Mouse (Mus musculus): ENCODE measurements around the gene Megf6.

Megf6 gene

DNA sequence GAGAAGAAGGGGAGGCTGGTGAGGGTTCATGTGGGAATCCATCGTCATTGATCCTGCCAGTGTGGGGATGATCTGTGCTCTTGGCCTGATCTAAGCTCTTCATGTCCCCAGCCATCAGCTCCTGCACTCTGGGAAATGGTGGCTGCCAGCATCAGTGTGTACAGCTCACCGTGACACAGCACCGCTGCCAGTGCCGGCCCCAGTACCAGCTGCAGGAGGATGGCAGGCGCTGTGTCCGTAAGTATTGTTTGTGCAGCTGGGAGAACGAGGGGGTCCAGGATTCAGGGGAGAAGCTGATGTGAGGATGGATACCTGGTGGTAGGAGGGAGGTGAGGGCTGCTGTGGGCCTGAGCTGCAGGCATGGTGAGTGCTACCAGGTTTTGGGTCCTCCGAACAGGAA lies 78.8 kb downstream of the Megf6 start:
- DNase-seq (ENCODE audit: low read depth, low spot score): no peak

DNA sequence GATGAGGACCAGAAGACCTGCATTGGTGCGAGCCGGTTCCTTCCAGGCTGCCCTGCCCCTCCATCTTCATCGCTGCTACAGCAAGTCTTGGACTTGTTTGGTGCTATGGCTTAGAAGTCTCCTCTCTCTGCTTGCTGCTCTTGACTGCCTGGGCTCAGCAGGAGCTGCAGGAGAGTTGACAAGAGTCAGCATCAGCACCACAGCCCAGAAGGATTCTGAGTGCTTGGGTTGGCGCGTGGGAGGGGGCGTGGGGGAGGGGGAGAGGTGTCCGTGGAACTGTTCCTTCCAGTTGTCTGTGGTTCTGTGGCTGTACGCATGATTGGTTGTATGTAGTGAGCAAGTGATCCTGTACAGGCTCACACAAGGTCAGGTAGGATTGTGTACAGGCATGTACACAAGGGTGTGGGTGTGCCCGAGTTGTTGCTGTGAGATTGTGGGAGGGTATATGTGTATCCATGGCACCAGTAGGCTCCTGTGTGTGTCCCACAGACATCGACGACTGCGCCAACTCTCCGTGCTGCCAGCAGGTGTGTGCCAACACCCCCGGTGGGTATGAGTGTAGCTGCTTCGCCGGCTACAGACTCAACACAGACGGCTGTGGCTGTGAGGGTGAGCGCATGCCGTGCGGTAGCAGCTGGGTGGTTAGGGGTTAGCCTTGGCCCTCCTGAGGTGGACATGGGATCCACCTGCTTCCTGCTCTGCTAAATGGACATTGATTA lies 82.2 kb downstream of the Megf6 start:
- DNase-seq (ENCODE audit: low read depth, low spot score): no peak

DNA sequence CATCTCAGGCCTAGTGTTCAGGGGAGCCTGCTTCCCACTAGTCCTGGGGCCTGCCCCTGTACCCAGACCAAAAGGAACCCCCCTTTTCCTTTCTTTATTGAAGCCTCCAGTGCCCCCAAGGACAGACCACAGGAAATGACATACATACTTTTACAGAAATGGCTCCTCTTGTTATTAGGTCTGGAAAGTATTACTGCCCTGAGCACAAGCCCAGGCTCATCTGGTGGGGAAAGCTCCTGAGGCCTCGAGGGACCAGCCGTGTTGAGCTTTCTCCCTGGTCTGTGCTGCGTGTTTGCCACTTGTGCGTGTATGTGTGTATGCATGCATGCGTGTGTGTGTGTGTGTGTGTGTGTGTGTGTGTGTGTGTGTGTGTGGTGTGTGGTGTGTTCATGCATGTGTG lies 90.2 kb downstream of the Megf6 start:
- no peak for DNase-seq (ENCODE audit: low read depth, low spot score)

DNA sequence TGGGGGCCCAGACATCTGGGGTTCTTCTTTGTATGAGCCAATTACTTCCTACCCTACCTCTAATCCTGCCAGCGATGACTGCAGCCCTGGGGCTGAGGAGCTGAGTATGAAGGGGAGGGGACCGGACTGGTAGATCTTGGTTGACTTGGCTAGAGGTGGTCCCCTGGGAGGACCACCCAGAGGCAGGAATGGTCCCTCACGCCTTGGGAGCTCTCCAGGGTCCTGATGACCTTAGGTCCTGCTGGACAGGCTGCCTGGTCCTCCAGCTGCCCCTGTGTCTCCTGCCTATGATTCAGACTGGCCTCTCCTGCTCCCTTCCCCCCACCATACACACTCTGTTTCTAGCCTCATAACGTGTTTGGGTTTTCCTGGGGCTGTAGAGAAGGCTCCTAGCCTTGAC lies 91.5 kb downstream of the Megf6 start:
- no peak for DNase-seq (ENCODE audit: low read depth, low spot score)

DNA sequence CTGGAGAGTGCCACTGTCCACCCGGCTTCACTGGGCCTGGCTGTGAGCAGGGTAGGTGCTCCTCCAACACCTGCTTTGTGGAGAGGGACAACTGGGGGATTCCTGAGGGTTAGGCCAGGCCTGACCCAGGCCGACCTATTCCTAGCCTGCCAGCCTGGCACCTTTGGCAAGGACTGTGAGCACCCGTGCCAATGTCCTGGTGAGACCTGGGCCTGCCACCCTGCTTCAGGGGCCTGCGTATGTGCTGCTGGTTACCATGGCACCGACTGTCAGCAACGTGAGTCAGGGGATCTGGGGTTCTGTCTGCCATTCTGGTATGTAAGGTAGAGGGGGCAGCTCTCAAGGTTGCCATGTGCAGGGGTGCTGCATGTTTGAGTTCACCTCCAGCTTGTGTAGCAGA lies 97.0 kb downstream of the Megf6 start:
- no peak for DNase-seq (ENCODE audit: low read depth, low spot score)

DNA sequence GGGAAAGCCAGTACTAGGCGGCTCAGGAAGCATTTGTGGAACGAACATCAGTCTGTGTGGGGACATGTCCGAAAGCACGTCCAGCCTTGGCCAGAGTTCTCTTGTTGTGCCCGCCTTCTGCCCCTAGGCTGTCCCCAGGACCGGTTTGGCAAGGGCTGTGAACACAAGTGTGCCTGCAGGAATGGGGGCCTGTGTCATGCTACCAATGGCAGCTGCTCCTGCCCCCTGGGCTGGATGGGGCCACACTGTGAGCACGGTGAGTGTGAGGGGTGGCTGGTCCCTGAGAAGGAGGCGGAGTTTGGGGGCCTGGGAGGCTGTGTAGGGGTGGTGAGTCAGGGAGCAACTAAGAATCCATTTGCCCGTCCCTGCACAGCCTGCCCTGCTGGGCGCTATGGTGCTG lies 99.0 kb downstream of the Megf6 start:
- no peak for DNase-seq (ENCODE audit: low read depth, low spot score)

DNA sequence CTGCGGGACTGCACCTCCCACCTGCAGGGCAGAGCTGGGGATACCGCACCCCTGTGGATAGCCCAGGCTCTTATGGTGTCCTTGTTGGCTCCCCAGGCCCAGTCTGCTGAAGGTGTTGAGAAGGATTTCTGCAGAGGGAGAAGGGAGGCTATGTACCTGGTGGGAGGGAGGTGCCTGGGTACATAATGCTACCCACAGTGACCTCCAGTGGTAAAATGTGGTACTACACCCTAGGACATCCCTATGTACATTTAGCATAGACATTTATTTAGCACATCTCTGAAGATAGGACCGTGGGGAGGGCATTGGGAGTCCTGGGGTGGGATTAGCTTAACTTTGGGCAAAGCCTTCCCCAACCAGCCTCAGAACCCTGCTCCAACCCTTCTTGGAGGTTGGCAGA lies 102.5 kb downstream of the Megf6 start:
- no peak for DNase-seq (ENCODE audit: low read depth, low spot score)

DNA sequence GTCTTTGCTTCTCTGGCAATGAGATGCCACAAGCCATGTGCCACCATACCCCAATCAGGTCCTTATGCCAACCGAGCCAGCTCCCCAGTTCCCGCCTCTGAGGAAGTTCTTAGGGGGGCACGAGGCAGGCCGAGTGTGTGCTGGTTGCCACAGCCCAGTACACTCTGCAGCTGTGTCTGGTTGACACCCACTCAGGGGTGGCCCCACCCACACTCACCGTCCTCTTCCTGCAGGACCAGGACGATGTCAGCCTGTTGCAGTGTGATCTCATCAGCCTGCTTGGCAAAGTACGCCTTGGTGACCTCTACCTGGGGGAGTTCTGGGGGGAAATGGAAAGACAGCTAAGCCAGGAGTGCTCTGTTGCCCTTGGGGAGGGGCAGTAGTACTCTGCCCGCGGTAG lies 109.0 kb downstream of the Megf6 start:
- DNase-seq (ENCODE audit: low read depth, low spot score): no peak

DNA sequence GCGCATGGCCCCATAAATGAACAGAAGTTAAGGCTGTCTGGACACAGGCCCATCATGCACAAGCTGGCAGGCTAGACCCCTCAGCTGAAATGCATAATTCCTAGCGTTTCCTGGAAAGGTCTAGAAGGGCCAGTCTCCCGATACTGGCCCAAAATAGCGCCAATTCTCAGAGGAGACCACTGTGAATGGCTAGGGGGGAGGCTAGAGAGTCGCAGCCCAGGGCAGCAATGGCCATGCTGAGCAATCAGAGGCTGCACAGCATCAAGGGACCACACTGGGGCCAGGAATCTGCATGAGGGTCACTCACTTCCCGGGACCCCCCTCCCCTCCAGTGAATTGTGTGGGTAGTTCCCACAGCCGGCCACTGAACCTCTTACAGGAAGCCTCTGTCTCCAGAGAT lies 113.1 kb downstream of the Megf6 start:
- DNase-seq (ENCODE audit: low read depth, low spot score): no peak

DNA sequence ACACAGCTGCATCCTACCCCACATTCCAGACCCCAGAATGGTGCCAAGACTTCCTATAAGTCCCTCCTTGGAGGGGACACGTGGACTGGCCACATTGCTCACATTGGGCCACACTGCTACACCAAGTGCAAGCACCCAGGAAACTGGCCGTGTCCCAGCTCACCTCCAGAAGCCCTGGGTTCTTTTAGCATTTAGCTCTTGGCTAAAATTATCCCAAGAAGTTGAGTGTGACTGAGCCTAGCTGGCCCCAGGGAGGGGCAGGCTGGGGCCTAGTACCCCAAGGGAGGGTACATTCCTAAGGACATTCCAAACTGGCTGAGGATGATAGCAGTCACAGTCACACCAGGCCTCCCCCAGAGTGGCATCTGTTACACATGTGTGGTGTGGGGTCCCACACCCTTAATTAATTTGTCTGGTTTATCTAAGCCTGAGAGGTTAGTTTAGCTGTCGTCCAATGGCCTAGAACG lies 123.2 kb downstream of the Megf6 start:
- DNase-seq (ENCODE audit: low read depth, low spot score): no peak

DNA sequence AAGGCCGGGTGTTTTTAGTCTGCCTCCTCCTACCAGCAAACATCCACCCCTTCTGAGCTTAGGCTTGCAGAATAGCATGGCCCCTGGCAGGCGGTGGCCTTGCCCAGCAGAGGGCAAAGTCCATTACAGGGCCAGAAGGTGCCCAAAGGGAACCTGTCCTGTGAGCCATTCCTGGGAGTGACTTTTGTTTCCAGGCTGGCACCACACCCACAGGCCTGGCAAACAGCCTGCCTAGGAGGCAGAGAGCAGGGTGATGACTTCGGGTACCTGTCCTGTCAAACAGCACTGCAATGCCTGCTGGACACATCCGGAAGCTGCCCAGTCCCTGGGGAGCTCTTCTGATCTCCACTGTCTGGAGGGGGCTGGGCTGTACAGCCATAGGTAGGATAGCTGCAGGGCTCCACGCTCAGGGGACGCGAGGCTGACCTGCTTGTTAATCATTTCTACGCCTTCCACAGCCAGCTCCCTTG lies 123.8 kb downstream of the Megf6 start:
- DNase-seq (ENCODE audit: low read depth, low spot score): no peak

DNA sequence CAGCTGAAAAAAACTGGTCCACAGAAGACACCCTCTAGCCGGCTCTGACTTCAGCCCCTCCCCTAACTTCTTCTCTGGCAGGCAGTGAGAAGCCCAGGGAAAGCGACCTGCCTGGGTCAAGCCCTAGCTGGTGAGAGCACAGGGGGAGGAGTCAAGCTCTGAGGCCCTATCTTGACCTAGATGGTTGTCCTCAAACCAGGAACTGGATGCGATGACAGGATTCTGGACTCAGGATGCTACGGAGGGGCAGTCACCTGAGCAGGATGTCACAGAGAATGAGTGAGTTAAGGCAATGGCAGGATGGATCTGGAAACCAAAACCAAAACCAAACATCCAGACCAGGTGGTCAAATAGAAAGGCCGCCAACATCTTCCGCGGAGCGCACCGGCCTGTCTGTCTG lies 127.2 kb downstream of the Megf6 start:
- DNase-seq (ENCODE audit: low read depth, low spot score): no peak

DNA sequence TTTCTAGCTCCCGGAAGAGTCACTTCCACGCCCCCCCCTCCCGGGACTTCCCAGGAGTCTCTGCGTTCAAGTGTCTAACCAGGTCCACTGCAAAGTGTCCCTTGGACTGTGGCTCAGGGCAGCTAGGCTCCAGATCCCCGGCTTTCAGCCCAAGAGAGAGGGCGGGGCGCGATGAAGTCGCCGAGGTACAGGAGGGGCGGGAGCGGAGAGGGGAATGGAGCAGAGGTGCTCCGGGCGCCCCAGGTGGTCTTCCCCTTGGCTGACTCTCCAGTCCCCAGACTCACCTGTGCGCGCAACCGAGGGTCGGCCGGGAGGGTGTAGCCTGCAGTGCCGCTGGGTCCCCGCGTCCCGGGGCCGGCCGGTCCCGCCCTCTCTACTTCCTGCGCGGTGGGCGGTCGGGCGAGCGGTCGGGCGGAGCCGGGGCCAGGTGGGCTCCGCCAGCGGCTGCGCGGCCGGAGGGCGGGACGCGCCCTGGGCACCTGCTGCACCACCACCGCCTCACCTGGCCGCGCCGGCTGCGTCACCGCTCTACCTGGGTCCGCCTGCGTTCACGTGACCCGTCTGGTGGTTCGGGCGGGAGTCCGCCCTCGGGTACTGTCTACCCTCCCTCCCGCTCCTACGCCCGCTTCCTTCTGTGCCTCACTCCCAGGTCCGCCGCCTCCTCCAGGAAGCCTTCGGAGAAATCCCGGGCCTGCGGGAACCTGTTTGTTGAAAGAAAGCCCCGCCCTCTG lies 129.2 kb downstream of the Megf6 start:
- no peak for DNase-seq (ENCODE audit: low read depth, low spot score)

DNA sequence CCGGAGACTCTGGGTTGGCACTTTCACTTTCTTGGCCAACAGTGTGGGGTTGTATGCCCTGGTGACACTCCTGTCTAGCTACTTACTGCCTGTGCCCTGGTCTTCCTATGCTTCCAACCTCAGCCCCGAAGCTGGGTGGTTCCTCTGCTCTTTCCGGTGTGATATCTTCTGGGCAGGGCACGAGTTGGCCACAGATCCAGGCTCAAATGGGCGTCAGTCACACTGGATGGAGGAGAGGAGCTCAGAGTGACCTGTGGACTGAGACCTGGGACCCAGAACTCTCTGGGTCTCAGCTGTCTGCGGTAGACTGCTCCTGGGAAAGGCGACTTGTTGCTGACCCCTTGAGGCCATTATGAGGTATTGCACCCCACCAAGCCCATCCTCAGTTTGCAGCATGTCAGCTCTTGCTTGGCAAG lies 130.9 kb downstream of the Megf6 start, which contains the start of gene Arhgef16:
Gene Arhgef16, minus strand, starts transcription at position 211 of the 416 bp plus-strand sequence.
- peak; percentile 8 for DNase-seq (ENCODE audit: low read depth, low spot score)

DNA sequence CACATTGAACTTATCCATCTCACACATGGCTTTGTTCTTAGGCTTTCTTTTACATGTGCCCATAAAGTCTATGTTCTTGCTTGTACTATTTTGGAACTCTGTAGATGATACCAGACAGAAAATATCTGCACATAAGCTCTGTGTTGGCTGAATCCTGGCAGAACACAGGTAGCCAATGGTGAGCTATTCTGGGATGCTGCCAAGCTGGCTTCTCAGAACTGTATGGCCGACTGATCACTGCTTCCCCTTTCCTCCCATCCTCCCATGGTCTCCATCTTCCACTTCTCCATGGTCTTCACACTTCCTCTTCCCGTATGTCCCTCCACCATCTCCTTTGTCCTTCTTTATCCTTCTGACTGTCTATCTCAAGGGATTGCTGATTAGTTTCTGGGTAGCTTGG lies 138.6 kb downstream of the Megf6 start:
- DNase-seq (ENCODE audit: low read depth, low spot score): no peak

DNA sequence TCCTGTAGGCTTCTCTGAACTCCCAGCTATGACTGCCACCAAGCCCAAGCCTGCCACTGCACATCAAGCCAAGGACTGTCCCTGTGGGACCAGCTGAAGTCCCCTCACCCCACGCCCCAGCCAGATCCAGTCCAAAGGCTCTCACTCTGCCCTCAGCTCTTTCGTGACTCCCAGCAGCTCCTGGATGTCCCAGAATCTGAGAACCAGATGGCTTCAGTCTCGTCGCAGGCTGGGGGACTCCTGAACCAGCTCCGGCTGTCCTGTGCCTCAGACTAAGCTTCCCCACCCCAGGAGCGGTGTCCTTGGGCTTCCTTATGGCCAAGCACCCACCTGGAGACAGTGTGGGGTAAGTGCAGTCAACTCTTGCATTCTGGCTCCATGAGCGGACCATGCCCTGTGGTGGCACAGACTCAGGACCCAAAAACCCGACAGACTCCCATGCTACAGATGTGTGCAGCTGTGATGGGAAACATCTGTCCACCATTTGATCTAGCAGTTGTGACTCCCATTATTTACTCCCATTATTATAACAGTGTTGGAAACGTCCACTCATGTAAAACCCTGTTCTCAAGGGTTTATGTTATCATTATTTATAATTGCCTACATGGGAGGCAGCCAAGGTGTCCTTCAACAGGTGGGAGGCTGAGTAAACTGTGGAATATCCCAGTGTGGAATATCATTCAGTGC lies 140.2 kb downstream of the Megf6 start:
- no peak for DNase-seq (ENCODE audit: low read depth, low spot score)

DNA sequence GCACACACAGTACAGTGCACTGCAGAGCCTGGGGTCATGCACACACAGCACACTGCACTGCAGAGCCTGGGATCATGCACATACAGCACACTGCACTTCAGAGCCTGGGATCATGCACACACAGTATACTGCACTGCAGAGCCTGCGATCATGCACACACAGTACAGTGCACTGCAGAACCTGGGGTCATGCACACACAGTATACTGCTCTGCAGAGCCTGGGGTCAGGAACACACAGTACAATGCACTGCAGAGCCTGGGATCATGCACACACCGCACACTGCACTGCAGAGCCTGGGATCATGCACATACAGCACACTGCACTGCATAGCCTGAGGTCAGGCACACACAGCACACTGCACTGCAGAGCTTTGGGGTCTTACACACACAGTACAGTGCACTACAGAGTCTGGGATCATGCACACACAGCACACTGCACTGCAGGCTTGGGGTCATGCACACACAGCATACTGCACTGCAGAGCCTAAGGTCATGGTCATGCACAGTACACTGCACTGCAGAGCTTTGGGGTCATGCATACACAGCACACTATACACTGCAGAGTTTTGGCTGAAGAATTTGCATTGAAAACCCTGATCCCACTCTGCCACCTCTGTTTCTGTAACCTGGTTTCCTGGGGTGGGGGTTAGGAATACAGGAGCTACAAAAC lies 141.7 kb downstream of the Megf6 start:
- no peak for DNase-seq (ENCODE audit: low read depth, low spot score)

DNA sequence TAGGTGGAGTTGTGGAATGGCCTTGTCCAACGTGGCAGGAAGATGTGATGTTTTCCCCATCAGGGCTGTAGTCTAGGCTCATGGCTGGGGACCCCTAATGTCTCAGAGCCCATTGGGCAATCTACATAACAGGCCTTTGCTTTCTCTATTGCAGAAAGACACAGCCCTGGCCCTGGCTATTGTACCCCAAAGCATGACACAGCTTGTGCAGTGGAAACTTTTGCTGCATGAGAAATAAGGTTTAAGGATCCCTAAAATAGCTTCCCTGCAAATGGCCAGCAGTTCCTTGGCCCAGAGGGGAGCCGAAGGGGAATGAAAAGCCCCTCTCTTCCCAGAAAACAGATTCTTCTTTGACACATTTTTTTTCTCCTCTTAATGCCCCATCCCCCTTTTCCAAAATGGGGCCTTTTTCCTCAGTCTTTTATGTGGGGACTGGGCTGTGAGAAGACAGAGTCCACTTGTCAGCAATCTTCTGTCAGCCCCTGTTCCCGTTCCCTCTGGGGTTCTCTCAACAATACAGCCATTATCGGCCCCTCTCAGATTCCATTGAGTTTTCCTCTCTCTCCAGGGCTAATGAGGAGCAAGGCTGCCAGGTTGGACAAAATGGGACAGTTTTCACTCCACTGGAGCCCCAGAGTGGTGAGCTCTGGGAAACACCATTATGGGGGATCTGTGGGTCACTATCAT lies 142.5 kb downstream of the Megf6 start:
- DNase-seq (ENCODE audit: low read depth, low spot score): no peak

DNA sequence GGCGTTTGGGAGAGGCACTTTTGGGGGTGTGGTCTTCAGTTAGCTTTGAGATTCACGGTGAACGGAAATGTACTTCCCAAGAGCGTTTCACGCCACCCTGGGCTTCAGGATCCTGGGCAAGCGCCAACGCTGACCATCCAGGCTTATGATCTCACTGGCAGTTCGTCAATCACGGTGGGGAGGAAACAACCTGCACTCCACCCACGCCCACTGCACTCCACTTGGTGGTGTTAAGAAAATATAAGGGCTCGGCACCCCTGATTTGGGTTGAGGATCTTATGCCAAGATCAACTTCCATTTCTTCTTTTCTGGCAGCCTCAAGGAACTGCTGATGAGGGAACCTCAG lies 143.1 kb downstream of the Megf6 start:
- DNase-seq (ENCODE audit: low read depth, low spot score): no peak

Measured in telencephalon, adult 2 months (tissue).